Mouse (Mus musculus): ENCODE data around the gene Sparcl1. TPM values are rescaled to one million over a fixed set of nuclear protein-coding genes. Genes with fewer than 3 reads are reported as not detected.

The Sparcl1 gene
- polyA plus RNA-seq, 1 experiment from 2014 or later: 147 TPM

- no peaks in the 10 kb centered on the region for H3K9me3 ChIP-seq (ENCODE audit: control insufficient read depth, low read length)
- H3K27ac ChIP-seq (replicated peaks; ENCODE audit: low read depth, low read length): no peak within 1 kb of the TSS
- no peaks in the 10 kb centered on the region for H3K27me3 ChIP-seq (ENCODE audit: control insufficient read depth, insufficient read depth, low read length)
- 98% methylated on average over 7 of the region's 7 CpGs for WGBS
- no peak within 1 kb of the TSS for H3K4me2 ChIP-seq (ENCODE audit: low read length)
- no peaks in the 10 kb centered on the region for H3K36me3 ChIP-seq (ENCODE audit: control insufficient read depth, insufficient read depth, low read length)
- H3K4me1 ChIP-seq (ENCODE audit: control insufficient read depth, insufficient read depth, low read length): 0 out of 2 replicates have a peak, but pooled peaks cover 3% of the 10 kb centered on the region
- H3K4me3 ChIP-seq (replicated peaks; ENCODE audit: low read depth, low read length): no peak within 1 kb of the TSS
- ATAC-seq (ENCODE audit: low FRiP score, low TSS enrichment) (no peak), DNase-seq (no peak)
- H3K9ac ChIP-seq (replicated peaks; ENCODE audit: low read length): no peak within 1 kb of the TSS
Observed at GRCm38 (mm10) chr5:104077508-104077907, 36.0 kb downstream of the Sparcl1 start, which contains the start of gene Gm17660. Gene Gm17660 (minus strand): TSS chr5:104077608.

DNA sequence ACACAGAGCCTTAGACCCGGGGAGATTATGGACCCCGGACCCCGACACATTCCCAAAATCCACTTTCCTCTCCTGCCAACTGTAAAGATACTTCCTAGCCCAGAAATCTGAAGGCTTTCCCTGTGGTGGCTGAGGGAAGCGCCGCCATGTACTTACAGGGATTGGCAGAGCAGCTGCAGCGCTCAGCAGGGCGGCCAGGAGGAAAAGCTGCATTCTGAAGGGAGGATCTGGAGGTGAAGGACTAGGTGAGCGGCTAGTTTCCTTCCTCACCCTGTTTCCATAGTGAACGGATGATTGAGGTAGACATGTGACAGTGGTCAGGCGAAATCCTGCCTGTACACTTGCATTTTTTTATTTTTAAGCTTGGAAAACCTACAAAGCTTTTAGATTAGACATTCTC, 37.2 kb downstream of the Sparcl1 start:
- no peak overlapping the region for H3K27ac ChIP-seq (replicated peaks; ENCODE audit: low read depth, low read length)
- 30% methylated on average over 10 of the region's 10 CpGs for WGBS
- H3K9me3 ChIP-seq (ENCODE audit: control insufficient read depth, low read length): no peaks in the 10 kb centered on the region
- H3K27me3 ChIP-seq (ENCODE audit: control insufficient read depth, insufficient read depth, low read length): no peaks in the 10 kb centered on the region
- ATAC-seq (ENCODE audit: low FRiP score, low TSS enrichment) (no peak), DNase-seq (peak; percentile 38)
- H3K36me3 ChIP-seq (ENCODE audit: control insufficient read depth, insufficient read depth, low read length): no peaks in the 10 kb centered on the region
- H3K4me2 ChIP-seq (ENCODE audit: low read length): no peak overlapping the region
- H3K9ac ChIP-seq (replicated peaks; ENCODE audit: low read length): no peak overlapping the region
- 0 out of 2 replicates have a peak, but pooled peaks cover 6% of the 10 kb centered on the region for H3K4me1 ChIP-seq (ENCODE audit: control insufficient read depth, insufficient read depth, low read length)
- H3K4me3 ChIP-seq (replicated peaks; ENCODE audit: low read depth, low read length): no peak overlapping the region

DNA sequence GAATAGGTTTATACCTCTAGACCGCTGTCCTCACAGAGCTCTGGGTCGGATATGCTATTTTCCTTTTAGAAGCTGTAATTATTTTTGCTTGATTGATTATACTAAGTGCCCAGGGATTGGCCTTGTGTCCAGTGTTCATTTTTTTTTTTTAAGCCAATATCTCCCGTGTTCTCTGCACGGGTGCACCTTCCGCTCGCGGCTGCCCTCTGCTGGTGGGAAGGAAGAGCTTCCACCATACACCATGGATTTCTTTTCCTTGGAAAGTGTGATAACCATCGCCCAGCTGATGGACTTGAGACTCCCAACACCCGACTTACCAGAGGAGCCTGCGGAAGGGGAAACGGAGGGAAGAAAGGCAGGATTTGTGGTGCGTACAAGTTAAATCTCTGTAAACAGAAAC, 39.1 kb downstream of the Sparcl1 start:
- Histone ChIP-seq H3K4me2 (ENCODE audit: low read length) (no peak overlapping the region), H3K9me3 (ENCODE audit: control insufficient read depth, low read length) (no peaks in the 10 kb centered on the region), H3K4me1 (ENCODE audit: control insufficient read depth, insufficient read depth, low read length) (0 out of 2 replicates have a peak, but pooled peaks cover 6% of the 10 kb centered on the region), H3K4me3 (replicated peaks; ENCODE audit: low read depth, low read length) (no peak overlapping the region), H3K27me3 (ENCODE audit: control insufficient read depth, insufficient read depth, low read length) (no peaks in the 10 kb centered on the region), H3K36me3 (ENCODE audit: control insufficient read depth, insufficient read depth, low read length) (no peaks in the 10 kb centered on the region), H3K9ac (replicated peaks; ENCODE audit: low read length) (no peak overlapping the region), H3K27ac (replicated peaks; ENCODE audit: low read depth, low read length) (no peak overlapping the region)
- 36% methylated on average over 12 of the region's 12 CpGs for WGBS
- DNase-seq: peak; percentile 82
- ATAC-seq (ENCODE audit: low FRiP score, low TSS enrichment): no peak

GRCm38 (mm10) chr5:104073602-104074001, 39.9 kb downstream of the Sparcl1 start:
- WGBS: 87% methylated on average over 5 of the region's 5 CpGs
- no peaks in the 10 kb centered on the region for H3K36me3 ChIP-seq (ENCODE audit: control insufficient read depth, insufficient read depth, low read length)
- peak; percentile 94 for ATAC-seq (ENCODE audit: low FRiP score, low TSS enrichment)
- no peaks in the 10 kb centered on the region for H3K9me3 ChIP-seq (ENCODE audit: control insufficient read depth, low read length)
- H3K27me3 ChIP-seq (ENCODE audit: control insufficient read depth, insufficient read depth, low read length): no peaks in the 10 kb centered on the region
- H3K4me1 ChIP-seq (ENCODE audit: control insufficient read depth, insufficient read depth, low read length): 0 out of 2 replicates have a peak, but pooled peaks cover 6% of the 10 kb centered on the region
- no peak for DNase-seq
- H3K4me2 ChIP-seq (ENCODE audit: low read length): no peak overlapping the region
- H3K27ac ChIP-seq (replicated peaks; ENCODE audit: low read depth, low read length): no peak overlapping the region
- H3K4me3 ChIP-seq (replicated peaks; ENCODE audit: low read depth, low read length): no peak overlapping the region
- H3K9ac ChIP-seq (replicated peaks; ENCODE audit: low read length): no peak overlapping the region

DNA sequence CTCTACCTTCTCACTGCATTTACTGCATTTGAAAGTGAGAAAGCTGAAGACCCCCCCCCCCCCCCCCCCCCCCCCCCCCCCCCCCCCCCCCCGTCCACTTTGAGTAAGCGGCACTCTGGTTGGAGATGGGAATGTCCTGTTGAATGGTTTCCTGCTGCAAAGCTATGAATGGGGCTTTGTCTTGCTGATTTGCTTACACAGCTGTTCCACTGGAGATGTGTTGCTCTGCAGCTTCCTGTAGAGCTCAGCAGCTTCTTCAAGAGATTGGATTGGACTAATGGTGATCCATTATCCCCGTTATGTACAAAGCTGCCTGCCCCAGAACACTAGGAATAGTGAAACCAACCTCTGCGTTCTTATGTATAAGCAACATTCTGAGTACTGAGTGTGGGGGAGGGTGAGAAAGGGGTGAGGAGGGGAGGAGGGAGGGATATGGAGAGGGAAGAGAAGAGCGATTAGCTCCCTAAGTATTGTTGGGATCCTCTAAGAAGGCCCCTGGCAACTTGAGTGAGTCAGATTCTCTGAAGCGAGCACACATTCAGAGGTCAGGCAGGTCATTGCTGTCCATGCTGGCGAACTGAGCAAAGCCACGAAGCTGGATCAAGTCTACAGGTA, 41.2 kb downstream of the Sparcl1 start:
- H3K4me2 ChIP-seq (ENCODE audit: low read length): no peak overlapping the region
- DNase-seq: peak; percentile 60
- peak overlapping the region; percentile 17; the same call in 1 of the 2 replicates for H3K27ac ChIP-seq (replicated peaks; ENCODE audit: low read depth, low read length)

GRCm38 (mm10) chr5:104071048-104071447, 42.5 kb downstream of the Sparcl1 start:
- Histone ChIP-seq H3K27ac (replicated peaks; ENCODE audit: low read depth, low read length) (no peak overlapping the region), H3K4me3 (replicated peaks; ENCODE audit: low read depth, low read length) (no peak overlapping the region), H3K4me2 (ENCODE audit: low read length) (no peak overlapping the region), H3K9ac (replicated peaks; ENCODE audit: low read length) (no peak overlapping the region), H3K4me1 (ENCODE audit: control insufficient read depth, insufficient read depth, low read length) (0 out of 2 replicates have a peak, but pooled peaks cover 6% of the 10 kb centered on the region), H3K27me3 (ENCODE audit: control insufficient read depth, insufficient read depth, low read length) (no peaks in the 10 kb centered on the region), H3K36me3 (ENCODE audit: control insufficient read depth, insufficient read depth, low read length) (no peaks in the 10 kb centered on the region), H3K9me3 (ENCODE audit: control insufficient read depth, low read length) (no peaks in the 10 kb centered on the region)
- DNase-seq: no peak
- no peak for ATAC-seq (ENCODE audit: low FRiP score, low TSS enrichment)
- 61% methylated on average over 4 of the region's 4 CpGs for WGBS

More for the DNA sequence above, 41.2 kb downstream of the Sparcl1 start:
- H3K9ac ChIP-seq (replicated peaks; ENCODE audit: low read length): no peak overlapping the region
- 0 out of 2 replicates have a peak, but pooled peaks cover 6% of the 10 kb centered on the region for H3K4me1 ChIP-seq (ENCODE audit: control insufficient read depth, insufficient read depth, low read length)
- H3K27me3 ChIP-seq (ENCODE audit: control insufficient read depth, insufficient read depth, low read length): no peaks in the 10 kb centered on the region
- ATAC-seq (ENCODE audit: low FRiP score, low TSS enrichment): peak; percentile 95
- H3K36me3 ChIP-seq (ENCODE audit: control insufficient read depth, insufficient read depth, low read length): no peaks in the 10 kb centered on the region
- no peaks in the 10 kb centered on the region for H3K9me3 ChIP-seq (ENCODE audit: control insufficient read depth, low read length)
- no peak overlapping the region for H3K4me3 ChIP-seq (replicated peaks; ENCODE audit: low read depth, low read length)
- WGBS: 5% methylated on average over 6 of the region's 8 CpGs

- Histone ChIP-seq H3K36me3 (ENCODE audit: control insufficient read depth, insufficient read depth, low read length) (peaks cover 8% of the 10 kb centered on the region; the same call in 1 of the 2 replicates), H3K9ac (replicated peaks; ENCODE audit: low read length) (no peak overlapping the region), H3K4me3 (replicated peaks; ENCODE audit: low read depth, low read length) (no peak overlapping the region), H3K27me3 (ENCODE audit: control insufficient read depth, insufficient read depth, low read length) (no peaks in the 10 kb centered on the region), H3K9me3 (ENCODE audit: control insufficient read depth, low read length) (no peaks in the 10 kb centered on the region), H3K27ac (replicated peaks; ENCODE audit: low read depth, low read length) (no peak overlapping the region), H3K4me1 (ENCODE audit: control insufficient read depth, insufficient read depth, low read length) (0 out of 2 replicates have a peak, but pooled peaks cover 6% of the 10 kb centered on the region), H3K4me2 (ENCODE audit: low read length) (no peak overlapping the region)
- DNase-seq: peak; percentile 49
- WGBS: 84% methylated on average over 7 of the region's 7 CpGs
- no peak for ATAC-seq (ENCODE audit: low FRiP score, low TSS enrichment)
Observed at GRCm38 (mm10) chr5:104068751-104069150, 44.8 kb downstream of the Sparcl1 start.

DNA sequence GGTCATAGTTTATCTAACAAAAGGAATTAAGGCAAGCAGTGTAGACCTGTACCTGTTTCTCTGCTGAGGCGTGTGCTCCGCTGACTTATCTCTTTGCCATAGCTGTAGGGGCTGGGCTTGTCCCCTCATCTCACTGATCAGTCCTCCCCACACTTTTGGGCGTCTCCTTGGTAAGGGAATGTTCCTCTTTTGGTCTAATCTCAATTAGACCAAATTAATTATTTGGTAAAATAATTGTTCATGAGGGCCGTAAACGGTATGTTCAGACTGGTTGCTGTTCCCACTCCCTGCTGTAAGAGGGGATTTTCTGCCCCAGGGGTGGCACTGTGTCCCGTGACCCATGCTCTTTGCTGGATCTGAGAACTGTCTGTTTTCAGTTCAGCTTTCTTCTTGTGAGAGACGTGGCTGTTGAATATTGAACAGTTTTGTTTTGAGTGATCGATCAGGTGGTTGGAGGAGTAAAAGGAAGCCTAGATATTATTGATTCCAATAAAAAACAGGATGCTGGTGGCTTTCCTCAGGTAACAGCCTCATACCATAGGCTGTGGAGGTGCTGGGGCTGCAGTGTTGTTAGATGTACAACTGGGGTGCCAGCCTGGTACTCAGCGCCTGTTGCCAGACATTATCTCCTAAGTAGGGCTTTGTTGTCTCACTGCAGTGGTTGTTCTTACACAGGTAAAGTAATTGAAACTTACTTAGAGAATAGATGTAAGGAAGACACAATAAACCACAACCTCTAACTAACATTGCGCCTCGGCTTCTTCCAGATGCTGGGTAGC, 50.6 kb downstream of the Sparcl1 start:
- DNase-seq (no peak), ATAC-seq (ENCODE audit: low FRiP score, low TSS enrichment) (no peak)
- no peak overlapping the region for H3K9ac ChIP-seq (replicated peaks; ENCODE audit: low read length)
- peaks cover 44% of the 10 kb centered on the region for H3K36me3 ChIP-seq (ENCODE audit: control insufficient read depth, insufficient read depth, low read length)
- H3K27ac ChIP-seq (replicated peaks; ENCODE audit: low read depth, low read length): no peak overlapping the region
- H3K4me1 ChIP-seq (ENCODE audit: control insufficient read depth, insufficient read depth, low read length): no peaks in the 10 kb centered on the region
- no peak overlapping the region for H3K4me3 ChIP-seq (replicated peaks; ENCODE audit: low read depth, low read length)
- 87% methylated on average over 11 of the region's 11 CpGs for WGBS
- no peaks in the 10 kb centered on the region for H3K27me3 ChIP-seq (ENCODE audit: control insufficient read depth, insufficient read depth, low read length)
- no peak overlapping the region for H3K4me2 ChIP-seq (ENCODE audit: low read length)
- H3K9me3 ChIP-seq (ENCODE audit: control insufficient read depth, low read length): no peaks in the 10 kb centered on the region

All from midbrain, embryonic 14.5 days (tissue).